Mouse (Mus musculus) limb, embryonic 14.5 days (tissue): ENCODE data around the gene Emilin3. TPM values are rescaled to one million over a fixed set of nuclear protein-coding genes. Genes with fewer than 3 reads are reported as not detected.
A peak's percentile ranks its signal among the peaks of the same experiment; 100 is the strongest.

Experiments used
- ATAC-seq: fragments of 200-750 bp; cut with Nextera tagmentation; 2 replicates; pipeline ENCODE4 v1.8.0; 2017; ENCODE audit warnings: low read depth, moderate number of reproducible peaks, moderate TSS enrichment; ENCODE audit not compliant: low FRiP score
- DNase-seq: peaks from one replicate; pipeline ENCODE4 v3.0.0-alpha.2; 2015; ENCODE audit warnings: low spot score
- H3K27ac ChIP-seq: fragments of 300-500 bp; sonication (generic); replicated peaks from 2 replicates; pipeline ENCODE4 v1.5.1; 2014; ENCODE audit warnings: low read depth, mild to moderate bottlenecking, low read length, moderate library complexity, mixed read lengths
- H3K27me3 ChIP-seq: fragments of 300-500 bp; sonication (generic); 2 replicates; pipeline ENCODE4 v1.6.1; 2014; ENCODE audit warnings: low read length, mixed read lengths; ENCODE audit not compliant: control insufficient read depth, insufficient read depth
- H3K36me3 ChIP-seq: fragments of 300-500 bp; sonication (generic); 2 replicates; pipeline ENCODE4 v1.6.1; 2014; ENCODE audit warnings: mild to moderate bottlenecking, low read length, moderate library complexity, mixed read lengths; ENCODE audit not compliant: control insufficient read depth, insufficient read depth
- H3K4me1 ChIP-seq: fragments of 300-500 bp; sonication (generic); 2 replicates; pipeline ENCODE4 v1.6.1; 2014; ENCODE audit warnings: antibody characterized with exemption, low read length, mixed read lengths; ENCODE audit not compliant: control insufficient read depth, insufficient read depth
- H3K4me2 ChIP-seq: fragments of 300-500 bp; sonication (generic); replicated peaks from 2 replicates; pipeline ENCODE4 v1.6.1; 2014; ENCODE audit warnings: low read depth, mild to moderate bottlenecking, low read length, moderate library complexity; ENCODE audit not compliant: severe bottlenecking
- H3K4me3 ChIP-seq: fragments of 300-500 bp; sonication (generic); replicated peaks from 2 replicates; pipeline ENCODE4 v1.5.1; 2014; ENCODE audit warnings: low read length
- H3K9ac ChIP-seq: fragments of 300-500 bp; sonication (generic); 2 replicates; pipeline ENCODE4 v1.6.1; 2014; ENCODE audit warnings: mild to moderate bottlenecking, low read depth, low read length, moderate library complexity; ENCODE audit not compliant: severe bottlenecking
- H3K9me3 ChIP-seq: fragments of 300-500 bp; sonication (generic); 2 replicates; pipeline ENCODE4 v1.6.1; 2016; ENCODE audit warnings: low read length; ENCODE audit not compliant: control insufficient read depth
- POLR2A ChIP-seq: fragments of 200-500 bp; IDR thresholded peaks from 2 replicates; pipeline ENCODE4 v1.8.0; 2012; ENCODE audit warnings: inconsistent platforms, mild to moderate bottlenecking, moderate library complexity, borderline replicate concordance; ENCODE audit not compliant: insufficient read depth, insufficient read length; ENCODE audit errors: extremely low read depth
- WGBS: fragments of 180-500 bp; shearing (Covaris S2); extraction: QIAGEN DNeasy Blood & Tissue Kit; methylation state at CpG from one replicate; pipeline ENCODE4 v1.1.7; 2014; 5-methylcytosine and 5-hydroxymethylcytosine counted together
- polyA plus RNA-seq, 2 experiments: library from polyadenylated mRNA; depleted of rRNA in 1 of 2; stranded (reverse) in 1 of 2; unstranded in 1 of 2; fragments of >200 nt; fragmentation: Nextera tagmentation in 1 of 2; extraction: Ambion mirVana in 1 of 2; gene quantifications; 2 replicates each; pipeline versions ENCODE4 v1.2.1 to v1.2.3; 2012 to 2014

The Emilin3 gene
- polyA plus RNA-seq, 2 experiments = 30.3 to 69.3 TPM

GRCm38 (mm10) chr2:160917313-160917712, 5.2 kb upstream of the Emilin3 start:
- H3K27me3 ChIP-seq = no peaks in the 10 kb centered on the region
- no peak for TF ChIP-seq POLR2A
- H3K36me3 ChIP-seq = no peaks in the 10 kb centered on the region
- no peak for DNase-seq
- no peak overlapping the region for H3K4me2 ChIP-seq
- H3K9me3 ChIP-seq = 0 out of 2 replicates have a peak, but pooled peaks cover under 1% of the 10 kb centered on the region
- H3K4me1 ChIP-seq = peaks cover 20% of the 10 kb centered on the region
- H3K4me3 ChIP-seq = no peak overlapping the region
- ATAC-seq = no peak
- H3K27ac ChIP-seq = no peak overlapping the region
- WGBS = 93% methylated on average over 3 of the region's 3 CpGs
- no peak overlapping the region for H3K9ac ChIP-seq

DNA sequence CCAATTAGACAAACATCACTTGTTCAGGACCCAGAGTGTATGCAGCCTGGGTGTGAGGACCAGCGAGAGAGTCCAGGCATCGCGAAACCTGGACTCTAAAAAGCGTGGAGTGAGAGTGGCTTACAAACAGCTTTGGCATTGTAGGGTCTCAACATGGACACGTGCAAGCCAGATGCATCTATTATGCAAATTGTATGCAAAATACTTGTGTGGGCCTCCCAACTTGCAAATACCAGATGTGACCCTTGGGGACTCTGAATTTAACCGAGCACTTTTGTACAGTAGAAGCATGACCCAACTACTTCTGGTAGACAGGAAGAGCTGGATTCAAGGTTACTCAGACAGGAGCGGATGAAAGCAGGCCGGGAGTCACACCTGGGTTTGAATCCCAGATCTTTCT, 4.6 kb upstream of the Emilin3 start:
- TF ChIP-seq POLR2A = no peak
- Histone ChIP-seq H3K36me3 (no peaks in the 10 kb centered on the region), H3K4me2 (no peak overlapping the region), H3K9ac (no peak overlapping the region), H3K27ac (no peak overlapping the region), H3K27me3 (no peaks in the 10 kb centered on the region), H3K9me3 (no peaks in the 10 kb centered on the region), H3K4me3 (no peak overlapping the region), H3K4me1 (peaks cover 19% of the 10 kb centered on the region)
- 78% methylated on average over 8 of the region's 8 CpGs for WGBS
- DNase-seq = no peak
- no peak for ATAC-seq

DNA sequence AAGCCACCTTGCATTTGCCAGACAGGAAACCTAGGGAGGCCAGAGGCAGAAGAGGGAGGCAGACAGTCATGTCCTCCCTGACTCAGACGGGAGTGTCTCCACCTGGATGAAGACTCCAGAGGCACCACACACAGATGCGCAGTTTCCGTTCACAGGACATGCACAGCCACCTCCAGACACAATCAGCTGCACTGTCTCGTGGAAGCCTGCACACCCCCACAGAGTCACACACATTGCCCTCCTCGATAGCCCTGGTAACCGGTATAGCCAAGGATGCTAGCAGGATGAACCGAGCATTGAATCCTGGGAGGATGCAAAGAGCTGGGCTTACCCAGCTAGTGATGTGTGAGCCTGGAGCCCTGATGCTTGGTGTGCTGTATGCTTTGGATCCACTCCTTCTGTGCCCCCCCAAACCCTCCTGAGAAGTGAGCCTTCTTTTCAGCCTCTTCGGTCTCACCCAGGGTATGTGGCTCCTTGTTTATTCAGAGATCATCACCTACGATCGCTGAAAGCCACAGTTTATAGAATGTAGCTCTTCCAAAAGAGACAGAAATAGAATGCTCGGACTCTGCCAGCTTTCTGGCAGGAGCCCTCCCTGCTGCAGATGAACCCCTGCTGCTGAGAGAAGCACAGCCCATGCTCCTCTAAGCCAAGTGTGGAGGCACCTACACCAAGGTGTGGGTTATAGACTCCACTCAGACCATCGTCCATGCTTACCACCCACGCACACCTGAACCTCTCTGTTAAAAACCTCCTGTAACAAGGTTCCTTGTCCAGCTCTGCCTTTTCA, 3.9 kb upstream of the Emilin3 start:
- TF ChIP-seq POLR2A = no peak
- H3K4me3 ChIP-seq = no peak overlapping the region
- no peaks in the 10 kb centered on the region for H3K9me3 ChIP-seq
- H3K9ac ChIP-seq = no peak overlapping the region
- ATAC-seq (no peak), DNase-seq (no peak)
- no peaks in the 10 kb centered on the region; the same call in 1 of the 2 replicates for H3K27me3 ChIP-seq
- no peak overlapping the region for H3K4me2 ChIP-seq
- no peaks in the 10 kb centered on the region for H3K36me3 ChIP-seq
- no peak overlapping the region for H3K27ac ChIP-seq
- WGBS = 71% methylated on average over 13 of the region's 13 CpGs
- peaks cover 23% of the 10 kb centered on the region for H3K4me1 ChIP-seq

DNA sequence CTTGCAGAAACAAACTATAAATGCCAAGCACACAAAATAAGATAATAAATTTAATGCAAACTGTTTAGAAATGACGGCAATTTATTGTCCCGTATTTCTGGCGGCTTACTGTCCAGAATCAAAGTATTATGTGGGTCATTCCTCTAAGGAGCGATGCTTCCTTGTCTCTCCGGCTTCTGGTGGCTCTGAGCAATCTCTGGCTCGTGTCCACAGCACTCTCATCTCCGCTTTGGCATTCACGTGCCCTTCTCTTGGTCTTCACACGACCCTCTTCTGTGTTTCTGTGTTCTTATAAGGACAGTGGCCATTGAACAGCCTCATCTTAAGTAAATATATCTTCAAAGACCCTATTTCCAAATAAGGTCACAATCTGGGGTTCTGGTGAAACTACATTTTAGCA, 2.5 kb upstream of the Emilin3 start:
- no peak for DNase-seq
- no peak overlapping the region for H3K4me2 ChIP-seq
- H3K4me3 ChIP-seq = no peak overlapping the region
- H3K4me1 ChIP-seq = peaks cover 25% of the 10 kb centered on the region
- 80% methylated on average over 9 of the region's 9 CpGs for WGBS
- H3K9ac ChIP-seq = no peak overlapping the region
- no peaks in the 10 kb centered on the region; the same call in 1 of the 2 replicates for H3K27me3 ChIP-seq
- no peak for ATAC-seq
- H3K36me3 ChIP-seq = 0 out of 2 replicates have a peak, but pooled peaks cover under 1% of the 10 kb centered on the region
- TF ChIP-seq POLR2A = no peak
- no peaks in the 10 kb centered on the region for H3K9me3 ChIP-seq
- H3K27ac ChIP-seq = no peak overlapping the region

- H3K4me1 ChIP-seq = peaks cover 25% of the 10 kb centered on the region
- peak overlapping the region; percentile 87 for H3K4me2 ChIP-seq
- WGBS = under 1% methylated on average over 41 of the region's 64 CpGs
- no peaks in the 10 kb centered on the region; the same call in 1 of the 2 replicates for H3K27me3 ChIP-seq
- H3K9ac ChIP-seq = peak overlapping the region; percentile 82
- peaks cover 29% of the 10 kb centered on the region for H3K36me3 ChIP-seq
- peak overlapping the region; percentile 81 for H3K27ac ChIP-seq
- DNase-seq = peak; percentile 71
- peak; percentile 45 for ATAC-seq
- no peaks in the 10 kb centered on the region for H3K9me3 ChIP-seq
- no peak for TF ChIP-seq POLR2A
- peak overlapping the region; percentile 65 for H3K4me3 ChIP-seq
Observed at GRCm38 (mm10) chr2:160911558-160912201, 448 bp downstream of the Emilin3 start.
